Mouse (Mus musculus) testis, postnatal 14 days (tissue): ENCODE measurements at regions not wholly inside any gene's neighbourhood (a gene's known extent, or its start where the extent isn't known, plus 50 kb on each side); places are given as distances from the start of the nearest gene placed in this dataset.
"Not testable (repeated sequence)": the region's sequence is repeated elsewhere in the genome, so short reads cannot be mapped to it uniquely, and the experiment has no call there.

Source experiments
- DNase-seq: peaks from one replicate; pipeline ENCODE4 v3.0.0; 2021; ENCODE audit warnings: low spot score

DNA sequence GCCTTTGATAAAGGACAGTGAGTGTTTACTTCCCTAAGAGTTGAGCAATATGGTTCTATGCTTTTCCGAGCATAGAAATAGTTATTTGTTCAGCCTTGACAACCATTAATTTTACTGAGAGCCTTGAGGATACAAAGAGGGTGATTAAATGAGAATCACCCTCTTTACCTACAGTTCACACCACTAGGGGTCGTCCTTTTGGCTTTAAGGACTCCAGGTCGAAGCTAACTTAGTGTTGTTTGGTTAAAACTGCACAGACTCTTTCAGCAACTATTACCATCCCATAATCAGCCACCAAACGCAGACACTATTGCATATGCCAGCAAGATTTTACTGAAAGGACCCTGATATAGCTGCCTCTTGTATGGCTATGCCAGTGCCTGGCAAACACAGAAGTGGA, 559.2 kb upstream of the 2610301B20Rik start:
- DNase-seq: no peak

DNA sequence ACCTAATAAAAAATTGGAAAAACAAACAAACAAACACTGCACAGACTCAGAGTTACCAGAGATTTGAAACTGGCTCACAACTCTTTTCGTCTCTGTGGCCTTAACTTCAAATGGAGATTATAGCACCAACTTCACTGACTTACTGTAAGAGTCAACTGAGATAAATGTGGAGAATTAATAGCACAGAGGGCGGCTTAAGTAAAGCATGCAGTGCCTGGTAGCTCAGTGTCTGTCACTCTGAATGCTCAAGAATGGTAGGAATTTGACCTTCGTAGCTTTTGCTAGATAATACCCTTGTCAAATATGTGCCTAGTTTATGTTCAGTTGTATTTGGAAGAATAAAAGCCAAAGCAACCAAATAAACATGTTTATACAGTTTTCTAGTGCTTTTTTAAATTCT, 558.4 kb upstream of the 2610301B20Rik start:
- DNase-seq: no peak

DNA sequence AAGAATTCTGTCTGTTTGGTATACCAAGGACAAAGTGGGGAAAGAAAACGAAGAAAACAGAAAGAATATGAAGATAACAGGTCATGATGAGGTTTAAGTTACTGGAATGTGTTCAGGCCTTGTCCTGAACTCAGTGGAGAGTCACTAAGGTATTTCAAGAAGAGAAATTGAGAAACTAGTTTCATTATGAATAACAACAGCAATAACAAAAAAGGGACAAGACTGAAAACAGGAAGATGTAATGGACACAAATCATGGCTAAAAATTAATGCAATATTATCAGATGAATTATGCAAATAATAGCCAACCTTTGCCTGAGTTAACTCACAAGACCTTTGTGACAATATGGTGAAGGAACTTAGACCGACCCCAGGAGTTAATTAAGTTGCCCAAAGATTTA, 530.2 kb upstream of the 2610301B20Rik start:
- no peak for DNase-seq

DNA sequence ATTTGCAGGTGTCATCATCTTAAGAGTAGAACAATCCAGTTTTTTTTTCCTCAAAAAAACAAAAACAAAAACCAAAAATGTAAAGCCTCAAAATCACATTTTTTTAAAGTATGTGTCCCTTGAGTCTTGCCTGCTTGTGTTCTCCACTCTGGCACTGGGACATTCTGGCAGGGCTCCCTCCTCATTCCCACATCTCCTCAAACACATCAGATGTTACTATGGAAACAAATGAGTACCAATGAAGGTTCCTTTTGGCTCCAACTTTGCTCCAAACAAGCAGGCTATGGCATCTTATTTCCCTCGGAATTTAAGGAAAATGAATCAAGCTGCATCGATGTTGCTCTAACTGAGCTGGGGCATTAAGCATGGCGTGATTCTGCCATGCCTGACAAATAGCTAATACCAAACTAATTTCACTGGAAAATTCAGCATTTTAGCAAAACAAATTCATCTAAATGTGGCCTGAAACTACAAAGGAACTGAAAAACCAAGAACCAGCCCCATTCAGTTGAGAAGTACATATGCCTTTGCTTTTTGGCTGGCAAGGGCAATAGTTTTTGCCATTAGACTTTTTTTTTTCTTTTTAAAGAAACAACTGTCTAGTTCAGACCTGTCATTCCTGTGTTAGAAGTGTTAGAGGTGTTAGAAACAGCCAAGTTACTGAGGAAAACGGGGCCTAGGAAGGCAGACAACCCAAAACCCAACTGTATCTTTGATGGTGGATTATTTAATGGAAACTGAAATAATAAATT, 522.2 kb upstream of the 2610301B20Rik start:
- no peak for DNase-seq

DNA sequence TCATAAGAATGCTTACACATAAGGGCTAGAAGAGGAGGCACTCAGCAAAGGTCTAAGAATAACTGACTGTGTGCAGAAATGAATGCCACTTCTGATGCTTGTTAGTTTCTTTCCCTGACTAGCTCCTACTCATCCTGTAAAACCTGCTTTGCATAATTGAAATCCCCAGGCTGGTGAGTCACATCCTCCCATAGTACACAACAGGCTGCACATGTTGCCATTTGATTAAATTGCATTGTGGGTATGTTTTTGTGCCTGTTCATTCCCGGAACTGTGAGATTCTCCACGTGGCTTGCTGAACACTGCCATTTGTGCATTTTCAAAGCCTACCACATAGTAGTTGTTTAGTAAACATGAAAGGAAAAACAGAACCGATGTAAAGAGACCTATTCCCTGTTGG, 516.7 kb upstream of the 2610301B20Rik start:
- no peak for DNase-seq

DNA sequence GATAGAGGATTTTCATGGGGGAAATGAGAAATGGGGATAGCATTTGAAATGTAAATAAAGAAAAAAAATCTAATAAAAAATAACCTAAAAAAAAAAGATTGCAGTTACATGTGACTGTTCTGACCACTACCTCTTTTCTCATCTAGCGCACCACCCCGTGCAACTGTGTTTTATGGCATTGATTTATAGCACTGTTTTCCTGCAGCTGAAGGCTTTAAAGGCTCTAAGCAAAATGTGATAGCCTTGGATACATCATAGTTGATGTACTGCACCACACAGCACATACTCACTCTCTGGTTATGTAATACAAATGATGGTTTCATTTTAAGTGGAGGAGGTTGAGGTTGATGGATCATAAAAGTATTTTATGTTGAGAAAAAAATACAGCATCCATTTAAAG, 484.5 kb upstream of the 2610301B20Rik start:
- no peak for DNase-seq

DNA sequence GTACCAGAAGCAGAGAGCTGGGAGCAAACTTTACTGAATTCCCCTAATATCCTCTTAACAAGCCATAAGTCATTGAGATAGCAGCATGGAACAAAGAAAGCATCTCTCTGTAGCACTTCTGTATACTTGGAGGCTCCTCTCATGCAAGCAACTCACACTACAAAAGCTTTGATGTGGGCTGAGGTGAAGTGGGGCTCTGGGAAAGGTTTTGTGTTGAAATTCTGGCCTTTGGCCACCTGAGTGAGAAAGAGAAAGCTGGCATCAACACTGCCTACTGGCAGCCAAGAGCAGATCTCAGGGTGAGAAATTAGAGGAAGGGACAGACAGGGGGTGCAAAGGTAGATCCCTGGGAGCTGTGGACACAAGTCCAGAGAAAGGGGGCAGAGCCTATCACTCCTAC, 477.0 kb upstream of the 2610301B20Rik start:
- no peak for DNase-seq

DNA sequence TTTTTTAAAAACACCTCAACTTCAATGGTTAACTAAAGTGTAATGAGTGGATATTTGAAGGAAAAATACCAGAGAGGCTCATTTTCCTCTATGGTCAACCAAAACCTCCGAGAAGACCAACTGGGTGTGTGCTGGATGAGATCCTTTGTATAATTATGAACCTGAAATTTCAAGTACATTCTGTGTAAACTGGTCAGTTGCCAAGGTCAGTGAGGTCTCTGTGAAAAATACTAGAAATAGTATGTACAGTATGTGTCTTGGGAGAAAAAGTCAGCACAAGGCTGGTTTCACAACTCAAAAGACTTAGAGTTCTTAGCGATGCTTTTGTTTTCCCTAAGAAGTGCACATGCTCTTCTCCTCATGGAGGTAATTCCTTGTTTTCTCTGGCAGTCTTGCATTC, 476.2 kb upstream of the 2610301B20Rik start:
- DNase-seq: no peak

DNA sequence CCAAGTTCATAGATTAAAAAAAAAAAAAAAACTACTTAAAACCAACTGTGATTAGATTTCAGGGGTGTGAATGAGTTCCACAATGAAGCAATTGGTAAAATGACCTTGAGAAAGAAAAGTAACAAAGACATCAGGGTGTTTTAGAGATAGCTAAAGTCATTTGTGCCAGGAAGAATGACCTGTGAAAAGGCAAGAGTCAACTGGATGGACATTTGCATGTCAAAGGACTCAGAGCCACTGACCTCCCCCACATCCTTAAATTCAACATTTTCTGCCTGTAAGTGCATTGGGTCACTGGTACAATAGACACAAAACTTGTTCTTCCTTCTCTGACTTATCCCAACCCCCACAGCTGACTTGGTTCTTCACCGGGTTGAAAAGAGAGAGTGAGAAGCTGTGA, 474.6 kb upstream of the 2610301B20Rik start:
- DNase-seq: no peak

DNA sequence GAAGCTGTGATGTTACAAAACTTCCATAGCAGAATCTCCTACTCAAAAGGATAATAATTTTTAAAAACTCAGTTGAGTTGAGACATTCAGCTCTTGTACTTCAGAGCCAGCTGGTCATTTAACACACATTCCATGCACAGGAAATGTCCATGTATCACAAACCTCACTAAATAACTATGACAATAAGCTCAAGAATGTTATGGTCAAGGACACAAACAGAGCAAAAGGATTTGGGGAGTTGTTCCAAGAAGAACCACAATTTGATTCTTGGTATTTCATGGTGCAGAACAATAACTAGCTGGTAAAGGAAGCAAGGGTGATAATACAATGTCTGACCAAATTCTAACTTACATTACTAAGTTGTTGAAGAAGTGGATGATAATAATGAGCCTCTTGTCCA, 471.4 kb upstream of the 2610301B20Rik start:
- DNase-seq: no peak

DNA sequence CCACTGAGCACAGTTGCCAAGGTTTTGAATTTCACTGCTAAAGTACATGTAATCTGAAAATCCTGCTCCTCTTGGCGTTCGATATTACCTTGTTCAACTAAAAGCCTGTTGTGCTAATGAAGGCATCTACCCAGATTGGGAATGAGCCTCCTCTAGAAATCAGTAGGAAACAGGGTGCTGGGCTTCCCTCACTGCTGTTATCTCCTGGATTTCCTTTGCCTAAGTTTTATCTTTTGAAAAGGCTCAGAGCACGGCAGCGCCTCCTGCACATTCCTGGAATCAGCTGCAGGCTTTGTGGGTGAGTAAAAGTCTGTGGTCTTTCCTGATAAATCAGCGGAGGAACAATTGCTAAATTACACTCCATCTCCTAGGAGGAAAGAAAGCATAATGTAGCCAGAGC, 469.9 kb upstream of the 2610301B20Rik start:
- DNase-seq: no peak

DNA sequence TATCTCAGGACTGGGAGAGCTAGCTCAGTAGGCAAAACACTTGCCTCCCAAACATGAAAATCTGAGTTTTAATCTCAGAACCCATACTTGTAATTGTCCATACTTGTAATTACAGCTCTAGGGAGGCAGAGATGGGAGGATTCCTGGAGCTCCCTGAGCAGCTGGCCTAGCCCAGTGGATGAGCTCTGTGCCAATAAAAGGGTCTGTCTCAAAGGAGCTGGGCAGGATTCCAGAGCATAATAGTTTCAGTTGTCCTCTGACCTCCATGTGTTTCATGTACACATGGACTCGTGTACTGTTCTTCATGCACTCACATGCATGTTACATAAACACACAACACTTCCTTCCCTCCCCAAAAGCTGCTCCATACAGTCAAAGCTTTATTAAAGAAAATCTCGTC, 469.2 kb upstream of the 2610301B20Rik start:
- DNase-seq: no peak

DNA sequence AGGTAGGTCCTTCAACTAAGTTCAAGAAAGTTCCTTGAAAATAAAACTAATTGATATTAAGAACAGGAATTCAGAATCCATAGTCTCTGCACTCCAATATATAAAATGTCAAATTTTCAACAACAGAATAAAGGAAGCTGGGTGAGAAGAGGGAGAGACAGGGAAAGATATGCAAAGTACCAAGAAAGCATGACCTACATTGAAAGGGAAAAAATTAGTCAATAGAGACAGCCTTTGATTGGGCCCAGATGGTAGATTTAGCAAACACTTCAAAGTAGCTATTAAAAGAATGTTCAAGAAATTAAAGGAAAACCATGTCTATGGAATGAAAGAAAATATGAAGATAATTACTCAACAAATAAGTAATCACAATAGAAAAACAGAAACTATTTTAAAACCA, 460.0 kb upstream of the 2610301B20Rik start:
- no peak for DNase-seq

DNA sequence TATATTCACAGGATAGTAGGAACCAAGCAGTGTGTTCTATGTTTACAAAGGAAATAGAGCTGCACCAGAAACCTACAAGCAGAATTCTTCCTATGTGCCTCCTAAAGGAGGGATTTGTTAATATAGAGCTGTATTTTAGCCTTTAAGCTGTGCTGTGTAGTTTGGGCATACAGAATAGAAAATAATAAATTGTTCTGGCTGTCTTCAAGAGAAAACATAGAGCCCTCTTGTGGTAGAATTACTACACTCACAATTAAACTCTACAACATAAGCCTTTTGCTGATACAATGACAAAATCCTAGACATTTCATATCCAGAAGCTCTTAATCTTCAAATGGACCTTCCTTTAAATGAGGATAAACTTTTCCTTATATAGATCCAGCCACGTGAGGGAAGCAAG, 452.9 kb upstream of the 2610301B20Rik start:
- DNase-seq: no peak

DNA sequence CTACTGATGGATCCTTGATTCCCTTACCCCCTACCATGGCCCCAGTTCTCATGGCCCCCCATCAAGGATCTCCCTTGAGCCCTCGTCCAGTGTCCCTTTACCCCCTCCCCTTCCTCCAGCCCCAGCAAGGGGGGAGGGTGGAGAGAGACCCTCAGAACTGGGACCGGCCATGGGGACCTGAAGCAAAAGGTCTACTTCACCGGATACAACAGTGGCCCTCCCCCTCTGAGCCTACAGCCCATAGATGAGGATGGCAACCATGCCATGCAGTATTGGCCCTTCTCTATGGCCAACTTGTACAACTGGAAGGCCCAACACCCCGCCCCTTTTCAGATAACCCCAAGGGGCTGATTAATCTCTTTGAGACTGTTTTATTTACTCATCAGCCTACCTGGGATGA, 439.9 kb upstream of the 2610301B20Rik start:
- no peak for DNase-seq

DNA sequence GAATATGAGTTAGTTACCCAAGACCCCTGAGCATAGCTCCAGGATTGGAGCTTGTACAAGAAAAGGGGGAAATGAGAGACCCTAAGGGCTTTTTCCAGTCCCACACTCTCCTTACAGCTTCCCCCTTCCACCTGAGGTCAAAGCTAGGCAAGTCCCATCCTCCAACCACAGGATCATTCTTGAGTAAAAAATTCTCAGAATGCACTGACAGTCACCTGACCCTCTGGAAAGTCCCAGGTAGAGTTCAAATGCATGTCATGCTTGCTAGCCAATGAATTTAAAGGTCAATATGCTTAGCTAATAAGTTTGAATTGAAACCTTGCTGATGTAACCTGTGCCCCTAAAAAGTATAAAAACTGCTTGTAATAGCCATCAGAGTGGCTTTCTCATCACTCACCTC, 434.4 kb upstream of the 2610301B20Rik start:
- DNase-seq: not testable (repeated sequence)

DNA sequence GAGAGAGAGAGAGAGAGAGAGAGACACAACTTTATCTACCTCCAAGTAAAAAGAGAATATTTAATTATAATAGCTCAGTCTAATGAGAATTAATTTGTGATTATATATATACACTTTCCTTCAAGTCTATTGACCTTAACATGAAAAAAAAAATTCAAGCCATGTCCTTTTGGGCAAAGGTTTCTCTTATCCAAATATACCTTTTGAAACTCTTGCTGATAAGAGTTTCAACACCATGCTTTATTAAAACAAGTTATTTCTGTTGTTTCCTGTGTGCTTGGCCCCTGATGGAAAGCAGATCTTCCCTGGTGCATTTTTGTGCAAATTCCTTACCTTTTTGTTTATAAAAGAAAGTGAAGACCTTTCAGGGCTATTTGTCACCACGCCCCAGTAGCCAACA, 414.7 kb upstream of the 2610301B20Rik start:
- no peak for DNase-seq

DNA sequence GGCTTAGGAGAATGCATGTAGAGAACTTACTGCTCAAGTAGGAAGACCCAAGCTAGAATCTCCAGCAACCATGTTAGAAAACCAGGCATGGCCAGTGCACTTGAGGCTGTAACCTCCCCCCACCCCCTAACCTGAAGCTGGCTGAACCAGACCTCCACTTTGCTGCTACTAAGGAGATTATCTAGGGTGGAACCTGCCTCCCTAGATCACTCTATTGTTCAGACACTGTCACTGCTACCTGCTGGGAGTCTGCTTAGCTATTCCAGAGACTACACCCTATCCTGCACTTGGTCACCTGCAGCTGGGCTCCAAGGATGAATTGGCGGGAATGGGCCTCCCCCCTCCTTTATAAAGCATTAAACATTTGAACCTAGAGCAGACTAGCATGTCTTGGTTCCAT, 393.4 kb upstream of the 2610301B20Rik start:
- DNase-seq: no peak

DNA sequence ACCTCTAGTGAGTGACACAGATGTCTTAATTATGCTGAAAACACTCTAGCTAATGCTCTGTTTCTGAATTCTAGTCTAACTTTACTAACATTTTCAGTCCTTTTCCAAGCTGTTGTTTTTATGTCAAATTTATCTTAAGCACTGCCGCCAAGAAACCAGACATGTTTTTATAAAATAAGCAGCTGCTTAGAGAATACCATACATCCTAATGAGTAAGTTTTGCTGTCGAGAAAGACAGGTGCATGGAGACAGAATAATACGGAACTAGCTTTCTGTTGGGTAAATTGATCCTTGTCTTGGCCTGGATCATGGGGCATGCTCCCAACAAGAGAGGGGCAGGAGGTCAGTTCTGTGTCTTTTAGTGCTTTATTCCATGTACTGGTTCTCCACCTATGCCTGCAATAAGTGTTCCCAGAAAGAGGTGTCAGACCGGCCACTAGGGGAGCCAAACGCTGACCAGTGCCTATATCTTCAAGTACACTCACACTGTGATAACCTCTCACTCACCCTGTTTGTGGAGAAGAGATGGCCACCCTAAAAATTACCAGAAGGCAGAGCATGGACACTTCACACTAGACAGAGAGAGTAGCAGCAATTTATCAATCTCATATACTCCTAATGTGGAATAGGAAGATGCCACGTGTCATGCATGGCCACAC, 366.0 kb upstream of the 2610301B20Rik start:
- no peak for DNase-seq

DNA sequence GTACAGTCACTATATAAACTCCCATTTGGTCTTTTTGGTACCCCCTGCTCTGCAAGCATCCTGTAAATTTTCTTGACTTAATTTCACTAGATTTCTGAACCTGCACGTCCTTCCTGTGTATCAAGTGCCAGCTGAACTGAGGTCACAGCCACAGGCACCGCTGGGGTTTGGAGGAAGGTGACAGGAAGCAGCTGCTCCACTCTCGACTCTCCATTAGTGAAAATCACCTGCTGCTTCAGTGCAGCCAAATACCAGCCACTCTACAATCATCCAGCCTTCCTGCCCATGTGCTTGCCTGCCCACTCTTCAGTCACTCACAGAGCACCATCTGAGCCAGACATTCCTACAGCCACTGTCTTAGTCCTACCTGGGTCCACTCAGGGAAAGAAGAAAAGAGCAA, 364.3 kb upstream of the 2610301B20Rik start:
- DNase-seq: no peak

DNA sequence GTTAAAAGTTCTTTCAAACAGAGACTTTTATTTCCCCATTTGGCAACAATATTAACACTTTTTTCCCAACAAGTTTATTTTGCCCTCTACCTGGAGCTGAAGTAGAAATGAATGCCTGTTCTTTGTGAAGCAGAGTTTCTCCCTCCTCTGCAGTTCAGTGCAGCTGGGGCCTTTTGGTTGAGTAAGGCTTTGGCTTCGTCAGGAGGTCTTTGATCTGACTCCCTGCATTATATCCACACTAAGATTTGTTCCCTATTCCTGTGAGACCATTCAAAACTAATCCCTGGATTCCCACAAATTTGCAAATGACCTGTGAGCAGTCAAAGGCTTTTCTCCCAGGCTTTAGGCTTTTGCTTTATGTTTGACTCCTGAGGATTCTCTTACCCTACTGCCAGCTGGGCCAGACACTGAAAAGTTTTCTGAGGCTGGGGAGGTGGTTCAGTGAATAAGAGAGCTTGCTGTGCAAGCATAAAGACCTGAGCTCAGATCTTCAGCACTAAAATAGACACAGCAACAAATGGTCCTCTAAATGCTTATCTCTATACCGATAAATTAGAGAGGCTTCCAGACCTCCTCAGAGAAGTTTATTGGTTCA, 323.5 kb upstream of the 2610301B20Rik start:
- no peak for DNase-seq

DNA sequence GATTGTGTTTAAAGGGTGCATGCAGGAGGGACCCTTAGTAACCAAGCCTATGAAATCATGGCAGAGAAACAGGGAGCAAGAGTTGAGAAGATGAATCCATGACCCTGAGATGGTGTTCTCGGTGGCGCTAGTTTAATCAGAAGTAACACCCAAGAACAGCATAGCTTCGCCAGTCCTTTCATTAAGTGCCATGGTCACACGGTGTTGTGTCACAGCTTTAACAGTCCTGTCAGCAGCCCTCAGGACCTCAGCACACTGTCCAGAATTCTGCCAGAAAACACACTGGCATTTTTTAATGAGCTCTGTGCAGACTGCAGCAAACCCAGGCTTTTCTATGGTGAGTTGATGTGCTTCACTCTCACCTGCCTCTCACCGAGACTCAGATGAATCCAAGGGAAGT, 320.6 kb upstream of the 2610301B20Rik start:
- DNase-seq: no peak

DNA sequence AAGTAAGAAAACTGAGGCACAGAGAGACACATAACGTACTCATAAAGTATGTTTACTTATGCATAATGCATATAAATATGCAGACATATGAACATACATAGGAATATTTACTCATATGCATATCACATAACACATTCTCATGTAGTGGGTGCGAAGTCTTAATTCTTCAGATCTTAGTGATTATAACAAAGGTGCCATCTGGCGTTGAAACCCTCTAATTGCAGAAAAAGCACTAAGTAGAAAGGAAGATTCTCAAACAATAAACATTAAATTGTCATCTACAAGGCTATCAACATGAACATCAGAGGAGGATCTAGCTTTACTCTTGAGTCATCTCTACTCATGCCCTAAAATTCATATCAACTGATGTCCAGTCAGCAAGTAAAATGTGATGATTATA, 314.2 kb upstream of the 2610301B20Rik start:
- DNase-seq: no peak

DNA sequence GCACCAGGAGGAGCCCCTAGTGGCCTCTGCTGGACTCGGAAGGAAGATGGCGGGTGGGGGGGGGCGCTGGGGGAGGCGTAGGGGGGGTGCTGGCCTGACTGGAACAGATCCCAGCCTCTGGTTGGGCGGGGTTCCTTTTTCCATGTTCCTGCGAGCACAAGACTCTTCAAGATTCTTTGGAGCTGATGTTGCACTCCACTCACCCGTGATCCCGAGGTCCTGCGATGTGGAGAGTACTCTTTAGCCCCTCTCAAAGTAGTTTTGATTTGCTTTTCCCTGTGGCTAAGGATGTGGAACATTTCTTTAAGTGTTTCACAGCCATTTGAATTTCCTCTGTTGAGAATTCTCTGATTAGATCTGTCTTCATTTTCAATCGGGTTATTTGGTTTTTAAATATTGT, 269.8 kb upstream of the 2610301B20Rik start:
- no peak for DNase-seq
